Mouse (Mus musculus): Measurements from ENCODE around the gene Gnl2.

DNA sequence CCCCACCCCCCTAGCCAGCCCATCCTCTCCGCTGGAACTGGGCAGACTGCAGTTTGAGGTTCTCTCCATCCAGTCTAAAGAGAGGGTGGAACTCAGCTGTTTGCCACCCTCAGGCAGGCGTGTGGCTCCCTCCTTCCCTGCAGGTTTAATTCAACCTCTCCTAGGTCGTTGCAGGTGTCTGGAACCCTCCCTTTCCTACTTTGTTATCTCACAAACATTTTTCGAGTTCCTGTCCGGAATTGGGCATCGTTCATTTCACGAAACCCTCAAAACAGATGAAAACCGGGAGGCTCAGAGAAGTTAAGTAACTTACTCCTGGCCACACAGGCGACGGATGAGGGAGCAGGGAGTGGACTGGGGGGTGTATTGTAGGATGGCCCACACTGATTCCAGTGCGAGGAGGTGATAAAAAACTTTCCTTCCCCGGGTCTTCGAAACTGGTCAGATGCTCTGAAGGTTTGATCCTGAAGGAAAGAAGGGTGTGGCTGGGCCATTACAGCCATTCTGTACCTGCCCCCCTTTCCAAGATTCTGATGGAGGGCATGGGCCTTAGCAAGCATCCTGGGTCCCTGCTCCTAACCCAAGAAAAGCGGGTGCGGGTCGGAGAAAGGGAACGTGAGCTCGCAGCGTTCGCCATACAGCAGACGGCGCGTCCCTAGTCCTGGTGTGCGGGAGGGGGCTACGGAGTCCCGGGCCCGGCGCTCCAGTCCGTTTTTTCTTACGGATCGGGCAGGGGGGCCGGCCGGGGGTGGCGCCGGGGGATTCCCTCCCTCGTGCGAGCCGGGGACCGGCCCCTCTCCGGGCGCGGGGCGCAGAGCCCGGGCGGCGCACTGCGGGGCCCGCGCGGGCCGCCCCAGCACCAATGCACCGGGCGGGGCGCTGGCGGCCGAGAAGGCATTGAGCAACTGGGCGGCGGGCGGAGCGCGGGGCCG, 30.4 kb upstream of the Gnl2 start, which contains the start of gene Rspo1:
- no peak for TF ChIP-seq CTCF (IDR thresholded peaks at IDR 0.05; ENCODE audit: insufficient read depth, low read depth, low read length)
- TF ChIP-seq POLR2A (IDR thresholded peaks at IDR 0.05; ENCODE audit: insufficient read depth, low read depth, low read length), result no peak
